Mouse (Mus musculus): Measurements from ENCODE around the gene Cog8.
"Not testable (repeated sequence)": the region's sequence is repeated elsewhere in the genome, so short reads cannot be mapped to it uniquely, and the experiment has no call there.

Gene Cog8

DNA sequence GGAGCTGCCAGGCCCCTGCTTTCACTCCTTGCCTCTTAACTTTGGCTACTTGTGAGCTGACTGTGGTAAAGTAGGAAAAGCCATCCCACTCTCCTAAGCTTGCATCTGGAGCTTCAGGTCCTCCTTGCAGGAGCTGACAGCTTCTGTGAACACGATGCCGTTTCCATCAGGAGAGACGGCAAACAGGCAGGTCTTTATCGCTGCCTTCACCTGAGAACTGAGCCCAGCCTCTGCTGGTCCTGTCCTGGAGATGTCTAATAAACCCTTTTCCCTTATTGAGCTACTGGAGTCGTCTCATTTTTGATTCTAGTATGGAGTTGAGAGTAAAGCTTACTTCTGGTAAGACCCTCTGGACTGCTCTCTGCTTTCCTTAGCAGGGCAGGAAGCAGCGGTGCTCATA lies 11.0 kb downstream of the Cog8 start:
- DNase-seq (ENCODE audit: low read depth, low spot score) = no peak

DNA sequence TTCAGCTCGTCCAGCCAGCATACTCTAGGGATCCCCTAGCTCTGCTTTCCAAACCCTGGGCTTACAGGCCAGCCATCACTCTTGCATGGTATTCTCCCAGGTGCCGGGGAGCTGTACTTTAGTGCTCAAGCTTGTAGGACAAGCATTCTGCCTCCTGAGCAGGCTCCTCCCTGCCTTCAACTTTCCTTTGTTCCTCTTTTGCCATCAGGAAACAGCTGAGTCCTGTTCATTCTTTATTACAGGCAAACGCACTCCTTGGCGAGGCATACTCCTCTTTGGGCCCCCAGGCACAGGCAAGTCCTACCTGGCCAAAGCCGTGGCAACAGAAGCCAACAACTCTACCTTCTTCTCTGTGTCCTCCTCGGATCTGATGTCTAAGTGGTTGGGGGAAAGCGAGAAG lies 15.9 kb downstream of the Cog8 start:
- DNase-seq (ENCODE audit: low read depth, low spot score) = no peak

DNA sequence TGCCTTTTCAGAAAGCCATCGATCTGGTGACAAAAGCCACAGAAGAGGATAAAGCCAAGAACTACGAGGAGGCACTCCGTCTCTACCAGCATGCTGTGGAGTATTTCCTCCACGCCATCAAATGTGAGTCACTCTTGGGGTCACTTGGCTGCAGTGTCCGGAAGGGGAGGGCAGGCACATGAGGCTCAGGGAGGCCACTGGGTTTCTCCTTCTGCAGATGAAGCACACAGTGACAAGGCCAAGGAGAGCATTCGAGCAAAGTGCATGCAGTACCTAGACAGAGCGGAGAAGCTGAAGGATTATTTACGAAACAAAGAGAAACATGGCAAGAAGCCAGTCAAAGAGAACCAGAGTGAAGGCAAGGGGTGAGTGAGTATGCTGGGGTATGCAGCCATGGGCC lies 19.9 kb downstream of the Cog8 start:
- DNase-seq (ENCODE audit: low read depth, low spot score) = no peak

DNA sequence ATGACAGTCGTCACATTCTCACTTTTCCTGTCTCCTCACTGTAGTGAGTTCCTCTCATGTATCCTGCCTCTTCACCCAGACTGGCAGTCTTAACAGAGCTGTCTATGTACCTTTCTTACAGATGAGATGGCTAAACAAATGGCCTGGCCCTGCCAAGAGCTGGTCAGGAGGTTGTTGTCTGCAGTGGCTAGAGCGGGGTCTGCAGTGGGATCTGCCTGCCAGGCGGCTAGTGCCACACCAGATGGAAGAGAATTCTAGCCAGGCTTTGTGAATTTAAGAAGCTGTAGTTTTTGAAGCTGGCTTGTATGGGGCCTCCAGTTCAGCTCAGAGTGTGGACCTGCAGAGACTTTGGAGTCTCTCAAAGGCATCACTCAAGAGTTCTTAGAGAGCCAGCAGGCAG lies 20.8 kb downstream of the Cog8 start:
- no peak for DNase-seq (ENCODE audit: low read depth, low spot score)

DNA sequence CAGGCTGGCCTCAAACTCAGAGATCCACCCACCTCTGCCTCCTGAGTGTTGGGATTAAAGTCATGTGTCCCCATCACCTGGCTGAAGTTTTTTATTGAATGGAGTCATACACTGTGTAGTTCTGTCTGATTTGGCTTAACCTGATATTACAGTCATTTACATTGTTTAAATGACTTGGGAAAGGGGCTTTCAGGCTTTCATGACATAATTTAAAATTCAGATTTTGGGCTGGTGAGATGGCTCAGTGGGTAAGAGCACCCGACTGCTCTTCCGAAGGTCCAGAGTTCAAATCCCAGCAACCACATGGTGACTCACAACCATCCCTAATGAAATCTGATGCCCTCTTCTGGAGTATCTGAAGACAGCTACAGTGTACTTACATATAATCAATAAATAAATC lies 22.9 kb downstream of the Cog8 start:
- DNase-seq (ENCODE audit: low read depth, low spot score) = not testable (repeated sequence)

DNA sequence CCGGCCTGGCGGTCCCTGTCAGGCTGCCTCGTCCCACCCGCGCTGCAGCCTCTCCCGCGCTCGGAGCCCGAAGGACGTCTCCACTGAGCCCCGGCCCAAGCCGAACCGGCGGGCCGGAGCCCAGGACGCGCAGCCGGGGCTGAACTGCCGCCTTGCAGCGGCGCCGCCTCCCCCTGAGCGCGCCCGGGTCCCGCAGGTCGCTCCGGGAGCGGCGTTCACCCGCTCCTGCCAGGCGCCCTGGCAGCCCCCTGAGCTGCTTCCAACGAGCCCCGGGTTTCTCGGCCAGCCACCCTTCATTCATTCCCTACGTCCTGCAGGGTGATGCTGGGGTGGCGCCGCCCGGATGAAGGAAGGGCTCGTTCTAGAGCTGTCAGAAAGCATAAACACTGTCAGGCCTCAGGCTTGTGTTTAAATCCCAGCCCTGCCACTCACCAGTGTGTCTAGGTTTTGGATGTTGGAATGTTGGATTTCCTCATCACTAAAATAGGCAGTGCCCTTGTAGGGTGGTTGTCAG lies 24.9 kb downstream of the Cog8 start:
- peak; percentile 46 for DNase-seq (ENCODE audit: low read depth, low spot score)

DNA sequence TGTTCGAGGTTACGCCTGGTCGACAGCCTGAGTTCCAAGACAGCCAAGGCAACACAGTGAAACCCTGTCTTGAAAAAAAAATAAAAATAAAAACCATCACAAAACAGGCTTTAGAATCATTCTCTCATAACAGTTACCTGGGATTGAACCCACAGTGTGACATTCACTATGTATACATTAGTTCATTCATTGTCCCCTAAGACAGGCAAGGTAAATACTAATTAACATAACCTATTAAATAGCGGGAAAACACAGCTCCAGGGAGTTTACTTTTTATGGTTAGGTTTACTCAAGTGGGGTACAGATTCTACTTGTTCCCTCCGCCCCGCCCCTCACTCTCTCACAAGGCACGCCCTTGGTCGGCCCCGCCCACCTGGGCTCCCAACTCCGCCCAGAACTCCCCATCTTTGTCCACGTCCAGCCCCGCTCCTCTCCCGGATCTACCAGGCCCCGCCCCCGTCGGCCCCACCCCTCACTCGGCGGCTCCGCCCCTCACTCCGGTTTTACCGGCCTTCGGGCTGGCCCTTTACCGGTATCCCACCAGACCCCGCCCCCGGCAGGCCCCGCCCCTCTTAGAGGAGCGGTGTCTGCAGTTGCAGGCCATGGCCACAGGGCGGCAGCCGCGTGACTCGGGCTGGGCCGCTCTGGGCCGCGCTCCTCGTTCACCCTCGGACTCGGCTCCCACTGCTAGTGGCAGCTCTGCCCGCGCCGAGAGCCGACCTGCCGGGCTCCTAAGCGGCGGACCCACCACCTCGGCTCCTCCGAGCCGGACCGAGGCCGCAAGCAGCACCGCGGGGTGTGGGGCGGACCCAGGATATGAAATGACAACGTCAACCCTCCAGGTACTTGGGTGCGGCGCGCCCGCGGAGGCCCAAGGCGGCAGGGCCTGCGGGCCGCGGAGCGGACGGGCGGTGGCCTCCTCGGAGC lies 25.6 kb downstream of the Cog8 start, which contains the start of gene Vps4a:
TSS of gene Vps4a (plus strand) at position 573 of the 927 bp plus-strand sequence.
- peak; percentile 91 for DNase-seq (ENCODE audit: low read depth, low spot score)

DNA sequence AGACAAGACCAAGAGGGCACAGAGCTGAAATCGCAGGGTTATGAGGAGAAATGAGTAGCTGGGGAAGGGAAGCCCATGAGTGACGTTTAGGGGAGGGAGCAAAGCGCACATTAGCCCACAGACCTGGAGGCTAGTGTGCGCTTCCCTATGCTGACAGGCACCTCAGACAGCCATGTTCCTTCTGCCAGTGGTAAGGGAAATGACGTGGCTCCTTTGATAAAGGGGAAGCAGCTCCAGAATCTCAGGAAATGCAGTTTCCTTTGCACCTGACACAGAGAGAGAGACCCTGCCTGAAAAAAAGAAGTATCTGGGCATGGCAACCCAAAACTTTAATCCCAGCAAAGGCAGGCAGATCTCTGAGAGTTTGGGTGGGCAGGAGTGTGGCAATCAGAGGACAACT lies 26.4 kb downstream of the Cog8 start:
- no peak for DNase-seq (ENCODE audit: low read depth, low spot score)

DNA sequence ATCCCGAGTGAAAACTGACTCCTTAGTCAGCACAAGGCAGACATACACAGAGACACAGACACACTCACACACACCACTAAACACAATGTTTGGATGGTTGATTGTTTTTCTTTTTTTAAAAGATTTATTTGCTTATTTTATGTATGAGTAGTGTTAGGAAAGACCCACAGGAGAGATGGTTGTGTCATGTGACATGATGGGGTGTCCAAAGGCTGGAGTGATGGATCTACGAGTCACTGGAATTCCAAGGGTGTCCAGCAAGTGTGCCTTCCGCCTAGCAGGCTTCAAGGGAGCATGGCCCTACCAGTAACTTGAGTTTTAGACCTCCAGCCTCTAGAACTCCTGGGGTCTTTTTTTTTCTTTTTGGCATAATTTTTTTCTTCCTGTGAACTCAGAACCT lies 27.2 kb downstream of the Cog8 start:
- DNase-seq (ENCODE audit: low read depth, low spot score) = peak; percentile 80

DNA sequence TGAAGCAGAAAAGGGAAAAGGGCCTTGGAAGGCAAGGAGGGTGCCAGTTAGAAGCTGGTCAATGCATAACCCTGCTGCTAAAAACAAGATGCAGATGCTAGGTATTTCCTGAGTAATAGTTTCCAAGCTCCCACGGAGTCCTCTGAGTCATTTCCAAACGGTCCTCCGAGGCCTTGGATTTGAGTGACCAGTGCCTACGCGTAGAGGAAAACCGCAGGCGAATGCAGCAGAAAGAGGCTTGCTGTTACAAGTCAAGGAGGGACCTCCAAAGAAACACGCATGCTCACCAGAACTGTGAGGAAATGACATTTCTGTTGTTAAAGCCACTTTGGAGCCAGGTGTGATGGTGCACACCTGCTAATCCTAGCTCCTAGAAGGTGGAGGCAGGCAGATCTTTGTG lies 33.0 kb downstream of the Cog8 start:
- DNase-seq (ENCODE audit: low read depth, low spot score) = peak; percentile 52

DNA sequence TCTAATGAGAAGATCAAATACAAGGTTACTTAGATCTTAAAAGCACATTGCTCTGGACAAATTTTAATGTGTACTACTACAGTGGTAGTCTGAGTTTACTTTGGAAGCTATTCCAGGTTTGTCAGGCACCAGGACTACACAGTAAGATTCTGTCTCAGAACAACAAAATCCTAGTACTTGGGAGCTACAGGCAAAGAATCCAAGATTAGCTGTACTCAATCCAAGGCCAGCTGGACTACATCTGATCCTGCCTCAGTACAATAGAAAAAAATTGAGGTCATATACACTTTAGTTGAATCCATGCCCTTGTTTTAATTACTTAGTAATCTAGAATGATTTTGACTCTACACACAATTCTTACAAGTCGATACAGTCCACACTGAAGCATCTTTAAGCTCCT lies 41.6 kb downstream of the Cog8 start:
- DNase-seq (ENCODE audit: low read depth, low spot score) = no peak

DNA sequence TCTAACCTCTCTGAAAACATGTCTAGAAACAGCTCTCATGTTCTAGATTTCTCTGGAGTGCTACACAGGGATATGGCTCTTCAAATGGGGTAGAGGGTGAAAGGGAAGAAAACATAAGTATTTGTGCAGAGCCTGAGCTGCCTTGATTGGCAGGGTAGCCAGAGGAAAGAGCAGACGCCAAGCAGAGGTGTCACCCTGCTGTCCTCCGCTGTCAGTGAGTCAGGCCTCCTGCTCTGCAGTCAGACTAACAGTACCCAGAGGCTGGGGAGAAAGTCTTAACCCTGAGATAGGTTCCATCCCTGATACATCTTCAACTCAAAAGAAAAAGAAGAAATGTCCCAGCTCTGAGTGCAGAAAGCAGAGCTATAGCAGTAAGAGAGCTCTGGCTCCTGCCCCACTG lies 43.8 kb downstream of the Cog8 start:
- no peak for DNase-seq (ENCODE audit: low read depth, low spot score)

DNA sequence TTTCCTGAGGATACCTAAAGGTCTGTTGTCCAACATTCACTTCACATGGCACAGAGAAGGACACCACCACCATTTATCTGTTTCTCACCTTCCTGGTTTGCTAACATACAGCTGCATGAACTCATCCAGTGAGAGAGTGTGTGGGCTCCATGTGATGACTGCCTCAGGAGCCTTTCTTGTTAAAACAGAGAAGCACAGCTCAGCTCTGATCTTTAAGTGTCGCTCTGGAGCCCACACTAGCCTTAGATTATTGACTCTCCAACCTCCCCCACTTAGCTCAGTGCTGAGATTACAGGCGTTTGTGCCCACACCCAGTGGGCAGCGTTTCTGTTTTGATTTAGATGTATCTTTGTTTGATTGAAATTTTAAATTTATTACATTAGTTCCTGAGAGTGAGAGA lies 48.7 kb downstream of the Cog8 start:
- DNase-seq (ENCODE audit: low read depth, low spot score) = no peak

DNA sequence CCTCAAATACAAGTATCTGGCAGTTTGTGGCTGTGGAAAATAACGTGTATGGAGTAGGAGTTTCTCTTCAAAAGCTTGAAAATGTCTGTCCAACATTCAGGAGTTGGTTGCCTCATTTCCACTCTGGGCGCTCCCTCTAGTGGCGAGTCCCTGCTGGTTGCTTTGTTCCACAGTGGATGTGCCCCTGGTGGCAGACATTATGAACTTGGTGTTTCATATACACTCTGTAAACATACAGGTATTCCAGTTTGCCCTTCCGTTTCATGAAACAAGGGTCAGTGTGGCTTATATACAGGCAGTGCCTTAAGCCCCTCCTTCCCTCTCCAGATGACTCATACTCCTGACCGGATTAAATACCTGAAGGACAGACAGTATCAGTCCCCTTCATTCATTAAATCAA lies 54.0 kb downstream of the Cog8 start:
- DNase-seq (ENCODE audit: low read depth, low spot score) = peak; percentile 95

DNA sequence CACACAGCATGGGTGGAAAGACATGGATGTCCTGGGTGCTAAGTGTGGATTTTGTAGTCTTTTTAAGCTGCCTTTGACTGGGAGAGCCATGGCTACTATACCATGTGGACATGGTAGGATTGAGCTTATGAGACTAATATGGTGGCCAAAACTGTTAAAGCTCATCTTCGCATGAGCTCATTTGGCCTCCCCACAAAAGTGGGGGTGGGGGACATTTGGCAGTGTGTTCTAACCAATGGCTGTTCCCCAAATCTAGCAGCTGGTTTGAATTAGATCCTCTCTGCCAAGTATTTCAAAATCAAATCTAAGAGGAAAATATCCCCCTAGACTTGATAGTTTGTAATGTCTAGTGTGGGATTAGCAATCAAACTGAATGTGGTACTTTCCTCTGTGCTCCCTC lies 57.4 kb downstream of the Cog8 start:
- DNase-seq (ENCODE audit: low read depth, low spot score) = peak; percentile 73

DNA sequence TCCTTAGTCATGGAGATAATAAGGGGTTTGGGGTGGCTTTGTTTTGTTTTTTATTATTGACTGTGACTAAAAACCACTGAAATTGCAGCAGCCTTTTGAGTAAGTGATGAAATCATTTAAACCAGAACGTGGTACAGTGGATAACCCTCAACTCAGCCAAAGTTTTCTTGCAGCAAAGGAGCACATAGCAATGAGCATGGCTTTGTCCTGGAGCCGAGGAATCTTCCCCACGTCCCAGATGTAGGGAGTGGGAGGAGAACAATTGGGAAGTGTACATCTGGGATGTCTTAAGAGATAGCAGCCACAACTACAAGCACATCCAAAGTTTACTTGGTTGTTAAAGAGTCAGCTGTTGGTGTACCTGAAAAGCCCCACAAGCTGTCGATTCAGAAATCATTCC lies 59.1 kb downstream of the Cog8 start:
- DNase-seq (ENCODE audit: low read depth, low spot score) = no peak

DNA sequence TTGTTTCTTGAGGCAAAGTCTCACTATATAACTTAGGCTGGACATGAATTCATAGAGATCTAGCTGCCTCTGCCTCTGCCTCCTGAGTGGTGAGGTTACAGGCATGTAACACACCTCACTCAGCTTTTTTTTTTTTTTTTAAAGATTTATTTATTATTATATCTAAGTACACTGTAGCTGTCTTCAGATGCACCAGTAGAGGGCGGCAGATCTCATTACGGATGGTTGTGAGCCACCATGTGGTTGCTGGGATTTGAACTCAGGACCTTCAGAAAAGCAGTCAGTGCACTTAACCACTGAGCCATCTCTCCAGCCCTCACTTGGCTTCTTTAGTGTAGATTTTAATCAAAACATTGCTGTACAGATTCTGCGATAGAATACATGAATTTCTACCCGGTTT lies 60.1 kb downstream of the Cog8 start:
- DNase-seq (ENCODE audit: low read depth, low spot score) = peak; percentile 39

All from 3T3-L1 (cell line).